Mouse (Mus musculus): ENCODE results near the gene Suz12. TPM values are rescaled to one million over a fixed set of nuclear protein-coding genes. Genes with fewer than 3 reads are reported as not detected.
A peak's percentile ranks its signal among the peaks of the same experiment; 100 is the strongest.

Suz12 gene
- total RNA-seq, 1 experiment from 2014 or later: 149 TPM

DNA sequence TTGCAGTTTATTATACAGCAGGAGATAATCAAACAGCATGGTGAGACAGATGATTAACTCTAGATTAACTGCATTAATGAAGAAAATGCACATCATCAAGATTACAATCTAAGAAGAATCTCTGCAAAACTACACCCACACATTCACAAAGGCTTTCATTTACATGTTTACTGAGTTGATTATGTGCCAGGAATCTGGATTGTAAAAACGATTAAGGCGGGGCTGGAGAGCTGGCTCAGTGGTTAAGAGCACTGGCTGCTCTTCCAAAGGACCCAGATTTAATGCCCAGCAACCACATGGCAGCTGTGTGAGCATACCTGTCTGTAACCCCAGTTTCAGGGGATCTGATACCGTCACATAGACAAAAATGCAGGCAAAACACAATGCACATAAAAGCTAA, 76.9 kb downstream of the Suz12 start:
- no peak for ATAC-seq (replicated peaks; ENCODE audit: low read depth, poor library complexity, severe bottlenecking)

GRCm38 (mm10) chr11:80071039-80071438, 78.1 kb downstream of the Suz12 start:
- no peak for ATAC-seq (replicated peaks; ENCODE audit: low read depth, poor library complexity, severe bottlenecking)

GRCm38 (mm10) chr11:80072365-80072764, 79.5 kb downstream of the Suz12 start:
- ATAC-seq (replicated peaks; ENCODE audit: low read depth, poor library complexity, severe bottlenecking): peak; percentile 38; the same call in 1 of the 2 replicates

- ATAC-seq (replicated peaks; ENCODE audit: low read depth, poor library complexity, severe bottlenecking): no peak
Measured at GRCm38 (mm10) chr11:80075608-80076277, 82.8 kb downstream of the Suz12 start.

- ATAC-seq (replicated peaks; ENCODE audit: low read depth, poor library complexity, severe bottlenecking): no peak
Measured at GRCm38 (mm10) chr11:80077784-80078545, 85.1 kb downstream of the Suz12 start.

DNA sequence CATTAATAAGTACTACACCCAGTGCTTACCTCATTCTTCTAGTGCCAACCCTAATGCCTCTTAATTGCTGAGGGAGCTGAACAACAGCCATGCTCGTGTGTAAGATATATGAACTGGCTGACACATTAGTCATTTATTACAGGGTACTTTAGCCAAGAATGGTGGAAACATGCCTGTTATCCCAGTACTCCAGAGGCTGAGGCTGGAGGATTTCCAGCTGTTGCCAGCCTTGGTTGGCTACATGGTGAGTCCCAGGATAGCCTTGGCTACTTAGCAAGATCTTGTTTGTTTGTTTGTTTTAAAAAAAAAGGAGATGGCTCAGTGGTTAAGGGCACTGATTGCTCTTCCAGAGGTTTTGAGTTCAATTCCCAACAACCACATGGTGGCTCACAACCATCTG, 85.9 kb downstream of the Suz12 start:
- no peak for ATAC-seq (replicated peaks; ENCODE audit: low read depth, poor library complexity, severe bottlenecking)

DNA sequence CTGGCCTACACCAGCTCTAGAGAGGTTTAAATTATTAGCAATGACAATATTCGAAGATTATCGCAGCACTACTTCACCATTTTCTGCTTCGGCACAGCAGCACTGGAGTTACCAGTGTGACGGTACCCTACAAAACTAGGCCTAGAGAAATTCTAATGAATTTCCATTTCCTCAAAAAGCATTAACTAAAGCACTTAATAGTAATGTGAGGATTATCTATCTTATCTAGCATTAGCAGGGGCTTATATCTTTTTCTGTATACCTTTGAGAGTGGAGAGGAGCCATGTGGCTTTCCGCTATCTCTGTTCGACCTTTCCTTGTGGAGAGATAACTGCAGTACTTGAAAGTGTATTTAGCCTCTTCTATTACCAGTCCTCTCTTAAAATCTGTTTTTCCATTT, 86.8 kb downstream of the Suz12 start:
- ATAC-seq (replicated peaks; ENCODE audit: low read depth, poor library complexity, severe bottlenecking): no peak

- ATAC-seq (replicated peaks; ENCODE audit: low read depth, poor library complexity, severe bottlenecking): no peak
Measured at GRCm38 (mm10) chr11:80080381-80080825, 87.5 kb downstream of the Suz12 start.

GRCm38 (mm10) chr11:80080826-80081728, 88.2 kb downstream of the Suz12 start, which contains the start of gene Crlf3:
Gene Crlf3 (minus strand): TSS chr11:80080991.
- peak; percentile 91 for ATAC-seq (replicated peaks; ENCODE audit: low read depth, poor library complexity, severe bottlenecking)

GRCm38 (mm10) chr11:80081786-80082319, 88.9 kb downstream of the Suz12 start:
- no peak for ATAC-seq (replicated peaks; ENCODE audit: low read depth, poor library complexity, severe bottlenecking)

Other genes starting within 250 kb of the Suz12 start
- 106 and 118 TPM in 2 replicates for gene Utp6, start 30.7 kb upstream of the Suz12 start, total RNA-seq (2017)
- 89.2 and 106 TPM in 2 replicates for gene Crlf3, start 87.9 kb downstream of the Suz12 start, total RNA-seq (2017)
- 47.1 and 54.9 TPM in 2 replicates for gene Atad5, start 96.3 kb downstream of the Suz12 start, total RNA-seq (2017)
- gene Tefm, start 149.1 kb downstream of the Suz12 start, total RNA-seq (2017): 9.3 and 11.6 TPM in 2 replicates
- not detected in 2 replicates for gene Adap2, start 161.0 kb downstream of the Suz12 start, total RNA-seq (2017)
- 5.6 and 8.1 TPM in 2 replicates for gene Rnf135, start 190.7 kb downstream of the Suz12 start, total RNA-seq (2017)
- gene Rhot1, start 215.9 kb downstream of the Suz12 start, total RNA-seq (2017): 57.0 and 82.5 TPM in 2 replicates